Mouse (Mus musculus) ES-Bruce4 (cell line): ENCODE data around the gene Olfml3.

Source experiments
- CTCF ChIP-seq: IDR thresholded peaks from one replicate; pipeline ENCODE4 v1.8.1; 2011; ENCODE audit warnings: low read depth, low read length
- EP300 ChIP-seq: IDR thresholded peaks from 2 replicates; pipeline ENCODE4 v1.6.1; 2011; ENCODE audit warnings: low read depth, low read length; ENCODE audit not compliant: insufficient read depth
- POLR2A ChIP-seq: IDR thresholded peaks from one replicate; pipeline ENCODE4 v1.8.1; 2011; ENCODE audit warnings: low read length; ENCODE audit not compliant: insufficient read depth

GRCm38 (mm10) chr3:103751558-103751957, 13.8 kb upstream of the Olfml3 start:
- TF ChIP-seq EP300 (no peak), CTCF (no peak), POLR2A (no peak)
